Mouse (Mus musculus): ENCODE data around the gene Ifngr2.
A peak's percentile ranks its signal among the peaks of the same experiment; 100 is the strongest.
"Not testable (repeated sequence)": the region's sequence is repeated elsewhere in the genome, so short reads cannot be mapped to it uniquely, and the experiment has no call there.

Gene Ifngr2

DNA sequence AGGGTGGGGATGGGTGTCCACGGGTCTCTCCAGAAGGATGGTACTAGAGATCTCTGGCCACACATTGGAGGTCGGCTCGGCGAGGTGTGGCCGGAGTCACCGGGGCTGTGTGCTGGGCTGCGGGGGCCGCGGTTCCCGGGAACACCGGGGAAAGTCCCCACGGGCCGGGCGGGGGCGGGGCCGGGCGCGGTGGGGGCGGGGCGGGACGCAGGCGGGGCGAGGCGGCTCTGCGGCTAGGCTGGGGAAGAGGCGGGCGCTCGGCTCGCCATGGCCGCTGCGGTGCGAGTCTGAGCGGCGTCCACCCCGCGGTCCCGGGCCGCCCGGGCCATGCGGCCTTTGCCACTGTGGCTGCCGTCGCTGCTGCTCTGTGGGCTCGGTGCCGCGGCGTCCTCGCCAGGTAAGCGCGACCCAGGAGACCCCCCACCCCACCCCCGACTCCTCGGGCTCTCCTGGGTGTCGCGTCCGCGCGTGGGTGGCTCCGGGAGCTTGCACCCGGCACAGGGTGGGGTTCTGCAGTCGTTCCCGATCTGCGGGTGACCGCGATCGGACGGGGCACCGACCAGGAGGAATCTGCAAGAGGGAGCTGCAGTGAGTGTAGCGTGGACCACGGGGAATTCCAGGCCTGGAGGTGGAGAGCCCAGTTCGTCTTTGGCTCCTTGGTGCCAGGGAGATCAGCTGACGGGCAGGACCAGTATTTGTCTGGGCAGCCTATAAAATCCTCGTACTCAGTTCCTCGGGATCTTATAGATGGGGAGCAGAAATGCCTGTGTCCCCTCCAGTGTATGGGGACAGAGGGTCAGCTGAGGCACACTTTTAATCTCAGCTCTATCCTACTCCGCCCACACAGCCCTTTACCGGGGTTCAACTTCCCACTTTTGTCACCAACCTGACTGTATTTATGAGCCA lies at the start of gene Ifngr2:
Ifngr2 (plus strand) TSS at position 237 of the 906 bp plus-strand sequence.
- DNase-seq (ENCODE audit: low spot score in 2 of 2): peak; percentile 58 to 59

DNA sequence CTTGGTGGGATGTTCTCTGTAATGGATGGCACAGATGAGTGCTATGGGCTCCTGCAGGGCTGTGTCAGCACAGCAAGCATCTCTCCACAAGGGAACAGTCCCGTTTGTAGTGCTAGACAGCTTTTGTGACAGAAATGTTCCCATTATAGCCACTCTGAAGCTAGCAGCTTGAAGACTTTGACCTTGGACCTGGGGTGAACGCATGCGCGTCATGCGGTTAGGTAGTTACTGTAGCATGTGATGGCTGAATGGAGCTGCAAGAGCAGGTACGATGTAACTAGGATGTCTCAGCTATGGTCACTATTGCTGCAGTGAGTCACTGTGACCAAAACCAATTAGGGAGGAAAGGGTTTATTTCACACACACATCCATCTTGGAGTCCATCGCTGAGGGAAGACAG lies 48.8 kb upstream of the Ifngr2 start:
- no peak for DNase-seq (ENCODE audit: low spot score in 2 of 2)

DNA sequence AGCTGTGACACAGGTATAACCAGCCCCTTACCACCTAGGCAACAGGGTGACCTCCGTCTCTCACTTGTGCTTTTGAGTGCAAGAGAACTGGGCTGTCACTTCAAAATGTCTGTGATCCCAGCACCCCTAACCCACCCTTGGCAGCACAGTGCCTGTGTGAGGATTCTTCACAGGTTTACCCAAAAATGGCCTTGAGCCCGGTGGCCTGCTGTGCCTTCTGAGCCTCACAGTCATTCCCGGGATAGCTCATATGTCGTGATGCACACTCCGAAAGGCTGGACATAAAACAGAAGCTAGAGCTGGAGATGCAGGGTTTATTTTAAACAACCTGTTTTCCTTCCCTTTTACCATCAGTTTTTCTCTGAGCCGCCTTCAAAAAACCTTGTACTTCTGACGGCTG lies 42.2 kb upstream of the Ifngr2 start:
- DNase-seq (ENCODE audit: low spot score in 2 of 2): no peak

DNA sequence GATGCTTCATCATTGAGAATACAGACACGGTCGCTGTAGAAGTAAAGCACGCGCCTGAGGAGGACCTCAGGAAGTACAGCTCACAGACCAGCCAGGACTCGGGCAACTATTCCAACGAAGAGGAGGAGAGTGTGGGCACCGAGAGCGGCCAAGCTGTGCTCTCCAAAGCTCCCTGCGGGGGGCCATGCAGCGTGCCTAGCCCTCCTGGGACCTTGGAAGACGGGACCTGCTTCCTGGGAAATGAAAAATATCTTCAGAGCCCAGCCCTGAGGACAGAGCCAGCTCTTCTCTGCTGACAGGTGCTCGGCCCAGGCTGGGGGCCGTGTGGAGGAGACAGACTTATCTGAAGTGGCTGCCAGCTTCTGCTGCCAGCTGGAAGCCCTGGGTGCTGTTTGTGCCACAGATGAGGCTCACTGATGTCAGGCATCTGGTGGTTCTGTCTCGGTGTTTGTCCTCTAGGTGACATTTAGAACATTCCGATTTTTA lies 41.7 kb upstream of the Ifngr2 start:
- DNase-seq (ENCODE audit: low spot score in 2 of 2): no peak

DNA sequence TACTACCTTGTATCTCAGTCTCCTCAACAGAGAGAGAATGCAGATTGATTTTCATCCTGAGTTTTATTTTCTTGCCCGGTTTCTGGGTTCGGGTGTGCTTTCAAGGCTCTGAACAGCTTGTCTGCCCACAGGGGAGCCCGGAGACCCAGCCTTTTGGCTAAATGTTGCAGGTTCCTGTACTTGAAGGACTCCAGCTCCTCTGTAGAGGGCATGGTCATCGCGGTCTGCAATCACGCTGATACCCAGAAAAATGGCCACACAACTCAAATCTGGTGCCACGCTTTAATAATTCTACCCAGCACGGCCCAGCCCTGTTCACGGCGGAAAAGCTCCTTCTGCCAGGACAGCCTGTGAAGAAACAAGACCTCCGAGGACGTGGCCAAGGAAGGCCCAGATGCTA lies 40.5 kb upstream of the Ifngr2 start:
- DNase-seq (ENCODE audit: low spot score in 2 of 2): no peak

DNA sequence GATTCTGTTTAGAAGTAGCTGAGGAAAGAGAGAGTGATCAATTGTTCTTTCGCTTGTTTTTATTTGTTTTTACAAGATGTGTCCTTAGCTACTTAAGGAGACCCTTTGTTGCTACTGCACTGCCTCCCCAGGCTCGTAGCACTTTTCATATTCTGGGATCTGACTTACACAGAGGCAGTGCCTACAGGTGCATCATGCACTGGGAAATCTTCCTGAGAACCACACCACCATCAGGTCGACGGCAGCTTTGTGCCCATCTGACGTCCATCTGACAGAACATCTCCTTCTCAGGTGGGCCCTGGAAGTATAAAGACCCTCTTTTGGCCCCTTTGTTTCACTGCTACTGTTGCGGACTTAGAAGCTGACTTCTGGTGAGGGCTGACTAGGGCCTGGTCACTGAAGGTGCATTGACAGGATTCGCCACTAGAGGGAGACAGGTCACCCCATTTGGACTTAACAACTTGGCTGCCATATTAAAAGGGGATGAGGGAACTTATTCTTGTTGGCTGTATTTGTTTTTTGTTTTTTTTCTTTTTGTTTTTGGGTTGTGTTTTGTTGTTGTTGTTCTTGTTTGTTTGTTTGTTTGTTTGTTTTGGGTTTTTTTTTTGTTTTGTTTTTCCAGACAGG lies 34.6 kb upstream of the Ifngr2 start:
- DNase-seq (ENCODE audit: low spot score in 2 of 2): peak; percentile 60 to 65

DNA sequence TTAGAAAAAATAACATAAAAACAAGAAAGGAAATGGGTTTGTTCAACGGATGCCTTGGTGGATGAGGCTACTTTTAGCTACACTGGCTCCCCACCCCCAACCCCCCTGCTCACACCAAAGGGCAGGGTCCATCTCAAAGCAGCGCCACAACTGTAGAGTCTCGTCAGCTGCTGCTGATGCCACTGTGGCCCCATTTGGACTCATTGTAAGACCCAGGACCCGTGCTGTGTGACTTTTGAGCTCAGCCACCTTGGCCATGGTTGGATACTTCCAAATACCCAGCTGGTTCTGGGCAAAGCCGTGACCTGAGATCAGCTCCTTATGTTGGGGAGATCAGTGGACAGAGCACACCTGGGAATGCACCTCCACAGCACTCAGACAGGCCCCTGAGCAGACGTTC lies 33.8 kb upstream of the Ifngr2 start:
- DNase-seq (ENCODE audit: low spot score in 2 of 2): no peak

DNA sequence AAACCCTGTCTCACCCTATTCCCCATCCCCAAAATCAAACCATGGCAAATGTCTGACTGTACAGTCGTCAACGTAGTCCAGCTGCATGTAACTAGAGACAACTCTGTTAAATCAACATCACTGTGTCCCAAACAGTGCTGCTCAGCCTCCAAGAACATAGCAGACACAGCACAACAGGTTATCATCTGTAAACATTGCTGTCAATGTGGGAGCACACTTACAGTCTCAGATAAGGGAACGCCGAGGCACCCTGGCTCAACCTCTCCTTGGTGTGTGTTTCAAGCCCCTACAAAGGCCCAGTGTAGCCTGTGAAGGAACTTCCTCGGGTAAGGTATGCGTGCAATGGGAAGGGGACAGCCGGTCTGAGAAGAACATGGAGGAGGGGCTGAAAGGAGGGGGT lies 29.9 kb upstream of the Ifngr2 start:
- no peak for DNase-seq (ENCODE audit: low spot score in 2 of 2)

DNA sequence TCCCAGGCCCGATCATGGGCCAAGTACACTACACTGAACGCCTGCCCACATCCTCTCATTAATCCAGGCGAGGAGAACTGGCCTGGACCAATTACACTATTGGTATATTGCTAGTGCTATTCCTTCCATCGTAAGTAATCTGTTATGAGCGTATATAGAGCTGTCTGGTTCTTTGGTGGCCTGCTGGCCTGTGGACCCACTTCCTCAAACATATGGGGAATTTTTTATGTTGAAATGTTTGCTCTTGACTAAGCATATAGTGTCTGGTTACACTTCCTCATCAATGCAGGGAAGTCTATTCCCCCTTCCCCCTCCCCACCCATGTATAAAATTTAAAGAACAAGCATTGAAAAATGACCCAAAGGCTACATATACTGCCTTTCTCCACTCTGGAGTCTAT lies 24.8 kb upstream of the Ifngr2 start:
- DNase-seq (ENCODE audit: low spot score in 2 of 2): no peak

DNA sequence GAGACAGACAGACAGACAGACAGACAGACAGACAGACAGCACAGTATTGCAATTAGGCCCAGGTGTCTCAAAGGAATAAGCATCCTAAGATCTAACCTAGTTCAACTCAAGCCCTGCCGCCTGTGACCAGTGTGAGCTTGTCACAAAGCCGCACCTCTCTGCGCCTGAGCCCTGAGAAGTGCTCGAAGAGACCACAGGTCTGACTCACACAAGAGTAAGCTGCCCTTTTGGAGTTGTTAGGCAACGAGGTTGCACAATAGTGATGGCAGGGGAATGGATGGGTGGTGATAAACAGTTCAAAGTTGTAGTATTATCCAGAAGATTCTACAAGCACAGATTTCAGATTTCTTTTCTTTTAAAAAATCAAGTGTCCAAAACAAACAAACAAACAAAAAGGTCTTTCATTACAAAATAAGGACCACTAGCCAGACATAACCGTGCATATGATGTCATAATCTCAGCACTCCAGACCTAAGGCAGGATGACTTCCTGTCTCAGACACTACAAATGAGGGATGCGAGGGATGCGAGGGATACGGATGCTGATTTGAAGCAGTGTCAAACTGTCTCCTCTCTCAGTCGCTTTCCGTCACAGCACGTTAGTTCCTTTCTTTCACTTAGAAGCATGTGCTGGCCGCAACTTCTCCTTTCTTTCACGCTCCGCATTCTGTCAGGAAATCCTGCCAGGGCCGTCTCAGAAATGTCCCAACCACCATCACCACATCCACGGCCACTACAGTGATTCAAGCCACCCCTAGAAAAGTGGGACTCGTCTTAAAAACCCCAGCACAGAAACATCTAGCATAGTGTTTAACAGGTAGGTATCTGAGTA lies 24.2 kb upstream of the Ifngr2 start:
- peak; percentile 34 to 82 for DNase-seq (ENCODE audit: low spot score in 2 of 2)

DNA sequence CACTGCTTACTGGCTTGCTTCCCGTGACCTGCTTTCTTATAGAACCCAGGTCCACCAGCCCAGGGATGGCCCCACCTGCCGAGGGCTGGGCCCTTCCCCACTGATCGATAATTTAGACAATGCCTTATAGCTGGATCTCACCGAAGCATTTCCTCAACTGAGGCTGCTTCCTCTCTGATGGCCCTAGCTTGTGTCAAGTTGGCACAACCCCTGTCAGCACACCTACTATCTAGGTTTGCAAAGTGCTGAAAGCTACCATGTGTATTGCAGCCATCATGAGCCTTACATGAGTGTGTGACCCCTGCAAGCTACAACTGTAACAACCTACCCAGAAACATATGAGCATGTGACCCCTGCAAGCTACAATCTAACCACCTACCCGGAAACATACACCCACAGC lies 22.7 kb upstream of the Ifngr2 start:
- no peak for DNase-seq (ENCODE audit: low spot score in 2 of 2)

DNA sequence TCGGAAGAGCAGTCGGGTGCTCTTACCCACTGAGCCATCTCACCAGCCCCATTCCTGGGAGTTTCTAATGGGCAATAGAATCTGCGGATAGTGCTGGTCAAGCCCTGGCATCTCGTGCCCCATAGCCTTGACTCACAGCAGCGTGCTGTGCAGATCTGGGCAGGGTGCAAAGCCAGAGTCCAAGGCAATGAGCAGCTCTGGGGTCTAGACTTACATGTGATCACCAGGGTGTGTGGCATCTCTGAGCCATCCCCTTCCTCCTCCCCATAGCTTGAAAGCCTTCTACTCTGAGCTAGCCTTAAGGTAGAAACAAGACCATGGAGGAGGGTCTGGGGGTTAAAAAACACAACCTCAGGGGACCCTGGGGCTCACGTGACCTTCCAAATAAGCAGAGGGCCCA lies 20.6 kb upstream of the Ifngr2 start:
- no peak for DNase-seq (ENCODE audit: low spot score in 2 of 2)

DNA sequence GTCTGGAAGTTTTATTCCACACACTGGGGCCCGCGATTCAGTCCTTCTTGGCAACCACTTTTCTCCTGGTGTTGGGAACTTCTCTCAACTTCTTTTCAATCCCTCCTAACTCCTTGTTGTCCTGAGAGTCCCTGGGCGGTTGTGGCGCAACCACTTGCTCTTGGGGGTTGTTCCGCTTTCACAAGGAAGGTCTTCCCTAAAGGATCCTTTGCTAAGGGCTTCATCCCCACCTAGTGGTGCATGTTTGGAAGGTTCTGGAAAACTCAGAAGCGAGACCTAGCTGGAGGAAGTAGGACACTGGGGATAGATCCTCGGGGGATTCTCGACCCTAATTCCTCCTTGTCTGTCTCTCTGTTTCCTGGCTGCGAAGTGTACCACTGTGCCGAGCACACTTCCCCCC lies 19.8 kb upstream of the Ifngr2 start:
- peak in 1 of 2 experiments; percentile 22 for DNase-seq (ENCODE audit: low spot score in 2 of 2)

DNA sequence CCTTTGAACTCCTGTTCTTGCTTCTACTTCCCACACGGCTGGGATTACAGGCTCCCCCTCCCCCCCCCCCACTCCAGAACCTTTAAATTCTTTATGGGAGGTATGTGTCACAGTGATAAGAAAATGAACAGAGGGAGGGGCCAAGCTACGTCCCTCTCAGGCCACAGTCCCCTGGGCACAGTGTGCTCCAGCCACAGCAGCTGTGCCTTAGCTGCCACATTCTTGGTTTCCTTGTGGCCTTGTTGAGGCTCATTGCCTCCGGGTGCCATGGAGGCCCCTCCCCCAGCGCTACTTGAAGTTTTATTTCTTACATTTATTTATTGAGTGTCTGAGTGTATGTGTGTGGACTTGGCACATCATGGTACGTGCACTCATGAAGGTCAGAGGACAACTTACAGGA lies 19.4 kb upstream of the Ifngr2 start:
- no peak for DNase-seq (ENCODE audit: low spot score in 2 of 2)

DNA sequence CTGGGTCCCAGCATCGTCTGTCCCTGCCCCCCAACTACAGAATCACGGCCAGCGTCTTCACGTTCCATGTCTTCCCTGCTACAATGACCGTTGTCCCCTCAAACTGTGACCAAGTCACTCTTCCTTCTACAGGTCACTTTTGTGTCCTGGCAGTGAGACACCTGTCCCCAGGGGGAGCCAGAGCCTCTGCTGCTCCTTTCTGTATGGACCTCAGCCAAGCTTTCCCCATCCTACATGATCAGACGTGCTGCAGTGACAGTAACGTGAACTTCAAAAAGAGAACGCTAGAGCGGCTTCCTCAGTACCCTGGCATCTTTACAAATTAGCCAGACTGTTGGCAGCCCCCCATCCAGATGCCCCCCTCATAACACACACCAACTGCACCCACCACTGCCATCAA lies 18.3 kb upstream of the Ifngr2 start:
- no peak for DNase-seq (ENCODE audit: low spot score in 2 of 2)

DNA sequence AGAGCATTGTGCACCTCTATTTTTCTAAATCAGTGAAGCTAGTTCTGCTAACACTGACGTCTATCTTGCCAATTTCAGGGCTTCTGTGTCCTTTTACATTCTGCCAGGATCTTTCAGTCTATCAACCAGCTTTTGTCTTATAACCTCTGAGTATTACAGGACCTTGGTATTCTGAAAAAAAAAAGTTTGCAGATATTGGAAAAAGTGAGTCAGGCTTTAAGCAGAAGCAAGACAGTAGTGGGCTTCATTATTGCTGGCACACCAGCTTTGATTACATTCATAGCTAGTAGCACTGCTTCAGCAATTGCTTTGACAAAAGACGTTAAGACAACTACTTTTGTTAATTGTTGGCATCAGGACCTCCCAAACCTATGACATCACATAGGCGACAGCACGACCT lies 16.0 kb upstream of the Ifngr2 start:
- not testable (repeated sequence) for DNase-seq (ENCODE audit: low spot score in 2 of 2)

DNA sequence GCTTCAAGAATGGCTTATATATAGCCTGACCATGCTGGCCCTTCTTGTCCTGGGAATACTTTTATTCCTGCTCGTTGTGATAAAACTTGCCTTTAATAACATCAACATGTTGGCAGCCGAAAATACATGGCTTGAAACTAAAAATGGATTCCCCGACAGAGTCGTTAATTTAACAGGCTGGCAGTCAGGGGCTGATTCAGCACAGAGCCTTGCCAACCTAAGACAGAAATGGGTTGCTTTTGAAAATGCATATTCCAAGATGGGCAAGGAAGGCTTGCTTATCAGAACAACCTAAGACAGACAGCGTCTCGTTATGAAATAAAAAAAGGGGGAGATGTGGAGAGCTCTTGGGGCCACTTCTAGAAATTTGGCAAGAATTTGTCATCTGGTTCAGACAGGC lies 15.0 kb upstream of the Ifngr2 start:
- DNase-seq (ENCODE audit: low spot score in 2 of 2): no peak

DNA sequence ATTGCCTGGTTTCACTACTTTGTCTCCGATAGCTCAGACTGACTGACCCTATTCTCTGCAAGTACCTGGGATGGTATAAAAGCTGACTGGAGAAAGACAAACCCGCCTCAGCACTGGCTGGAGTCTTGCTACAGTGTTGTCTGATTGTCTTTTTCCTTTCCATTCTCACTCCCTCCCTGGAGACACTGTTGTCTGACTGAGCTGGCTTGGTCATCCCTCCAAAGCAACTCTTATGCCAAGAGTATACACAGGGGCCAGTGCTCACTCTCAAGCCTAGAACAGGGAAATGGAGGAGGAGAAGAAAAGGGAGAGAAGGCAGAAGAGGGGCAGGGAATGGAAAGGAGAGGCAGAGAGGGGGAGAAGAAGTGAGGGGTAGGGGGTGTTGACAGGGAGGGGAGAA lies 14.4 kb upstream of the Ifngr2 start:
- DNase-seq (ENCODE audit: low spot score in 2 of 2): no peak

DNA sequence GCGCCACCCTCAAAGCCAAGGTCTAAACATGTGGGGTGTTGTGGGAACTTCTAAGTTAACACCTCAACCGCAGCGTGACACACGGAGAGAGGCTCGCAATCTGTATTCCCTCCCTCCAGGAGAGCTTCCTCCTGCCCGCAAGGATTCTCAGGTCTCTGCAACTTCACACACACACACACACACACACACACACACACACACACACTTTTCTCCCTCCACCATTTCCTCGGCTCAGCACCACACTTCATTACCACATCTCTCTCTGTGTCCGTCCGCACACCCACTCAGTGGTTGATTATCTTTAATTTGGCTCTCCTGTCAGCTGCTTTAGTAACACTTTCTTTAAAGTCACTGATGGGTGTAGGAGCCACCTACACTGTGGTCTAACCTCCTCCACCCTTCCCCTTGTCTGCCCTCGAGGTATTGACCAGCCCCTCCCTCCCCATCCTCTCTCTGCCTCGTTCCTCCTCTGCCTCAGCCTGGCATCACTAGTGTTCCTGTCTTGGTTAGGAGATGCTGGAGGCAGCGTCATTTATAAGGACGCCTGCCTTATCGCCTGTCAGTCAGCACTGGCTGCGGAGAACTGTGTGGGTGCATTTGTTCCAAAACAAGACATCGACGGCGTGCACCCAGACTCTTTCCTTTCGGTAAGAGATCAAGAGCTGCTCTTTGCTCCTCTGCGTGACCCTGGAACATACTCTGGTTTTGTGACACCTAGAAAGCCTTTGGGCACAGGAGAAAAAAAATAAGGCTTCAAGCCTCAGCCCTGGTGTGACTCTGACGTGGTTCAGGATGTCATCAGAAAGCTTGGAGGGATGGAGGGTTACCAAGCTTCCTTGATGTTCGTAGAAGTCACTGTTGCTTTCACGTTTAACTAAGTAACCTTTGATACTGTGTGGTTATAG lies 13.5 kb upstream of the Ifngr2 start:
- no peak for DNase-seq (ENCODE audit: low spot score in 2 of 2)

DNA sequence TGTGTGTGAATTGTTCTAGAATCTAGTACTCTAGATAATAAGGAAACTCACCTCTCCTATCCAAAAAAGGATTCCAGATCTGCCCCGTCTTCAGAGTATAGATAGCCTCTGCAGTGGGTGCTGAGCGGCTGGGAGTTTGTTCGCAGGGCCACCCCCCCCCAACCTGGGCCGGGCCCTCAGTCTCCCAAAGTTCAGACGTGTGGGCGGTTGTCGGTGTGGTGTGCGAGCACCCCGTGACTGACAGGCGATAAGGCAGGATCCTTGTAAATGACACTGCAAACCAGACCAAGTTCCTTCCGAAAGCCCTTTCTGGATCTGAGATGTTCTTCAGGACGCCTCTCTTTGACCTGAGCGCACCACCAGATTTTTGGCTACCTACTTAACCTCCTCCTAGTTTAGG lies 12.4 kb upstream of the Ifngr2 start:
- no peak for DNase-seq (ENCODE audit: low spot score in 2 of 2)

DNA sequence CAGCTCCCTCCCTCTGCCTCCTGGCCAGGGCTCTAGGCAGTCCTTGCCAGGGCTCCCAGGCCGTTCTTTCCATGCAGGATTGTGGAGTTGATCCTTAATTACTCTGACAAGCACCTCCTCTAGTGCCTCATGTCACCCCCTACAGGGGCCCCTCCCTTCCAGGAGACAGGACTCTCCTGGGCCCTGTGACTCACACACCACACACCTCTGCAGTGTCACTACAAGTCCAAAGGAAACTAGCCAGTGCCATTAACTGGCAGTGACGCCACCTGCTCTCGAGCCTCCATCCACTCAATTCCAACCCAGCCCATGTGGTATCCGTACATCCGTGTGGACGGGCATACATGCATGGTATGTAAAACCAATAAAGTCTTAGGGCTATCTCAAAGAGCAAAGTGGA lies 12.0 kb upstream of the Ifngr2 start:
- no peak for DNase-seq (ENCODE audit: low spot score in 2 of 2)

Measured in urinary bladder, adult 18-20 months (tissue).